Mouse (Mus musculus): Measurements from ENCODE around the gene Ccrl2. TPM values are rescaled to one million over a fixed set of nuclear protein-coding genes. Genes with fewer than 3 reads are reported as not detected.

Gene Ccrl2
- total and polyA plus RNA-seq, 2 experiments from 2014 or later: 0.19 to 1.3 TPM

GRCm38 (mm10) chr9:111085329-111085728 lies 28.0 kb upstream of the Ccrl2 start:
- Histone ChIP-seq H3K4me3 (ENCODE audit: low read depth, low read length) (no peak overlapping the region), H3K27me3 (ENCODE audit: insufficient read depth, low read length) (no peaks in the 10 kb centered on the region), H3K9me3 (ENCODE audit: low read length) (no peaks in the 10 kb centered on the region), H3K36me3 (ENCODE audit: insufficient read depth) (no peaks in the 10 kb centered on the region), H3K4me2 (ENCODE audit: low read depth) (no peak overlapping the region), H3K27ac (ENCODE audit: low read depth, low read length) (no peak overlapping the region), H3K9ac (no peak overlapping the region), H3K4me1 (ENCODE audit: insufficient read depth) (no peaks in the 10 kb centered on the region)
- ATAC-seq (no peak), DNase-seq (no peak)
- WGBS: 64% methylated on average over 4 of the region's 4 CpGs
- no peak for TF ChIP-seq CTCF (IDR thresholded peaks at IDR 0.05; ENCODE audit: low read depth)

GRCm38 (mm10) chr9:111081765-111082164 lies 24.4 kb upstream of the Ccrl2 start:
- 88% methylated on average over 5 of the region's 5 CpGs for WGBS
- Histone ChIP-seq H3K4me2 (ENCODE audit: low read depth) (no peak overlapping the region), H3K27me3 (ENCODE audit: insufficient read depth, low read length) (no peaks in the 10 kb centered on the region), H3K4me1 (ENCODE audit: insufficient read depth) (no peaks in the 10 kb centered on the region), H3K9ac (no peak overlapping the region), H3K4me3 (ENCODE audit: low read depth, low read length) (no peak overlapping the region), H3K9me3 (ENCODE audit: low read length) (no peaks in the 10 kb centered on the region), H3K27ac (ENCODE audit: low read depth, low read length) (no peak overlapping the region), H3K36me3 (ENCODE audit: insufficient read depth) (no peaks in the 10 kb centered on the region)
- no peak for DNase-seq
- no peak for ATAC-seq
- TF ChIP-seq CTCF (IDR thresholded peaks at IDR 0.05; ENCODE audit: low read depth): no peak

GRCm38 (mm10) chr9:111080801-111081200 lies 23.5 kb upstream of the Ccrl2 start:
- no peak for TF ChIP-seq CTCF (IDR thresholded peaks at IDR 0.05; ENCODE audit: low read depth)
- Histone ChIP-seq H3K4me2 (ENCODE audit: low read depth) (no peak overlapping the region), H3K4me3 (ENCODE audit: low read depth, low read length) (no peak overlapping the region), H3K4me1 (ENCODE audit: insufficient read depth) (no peaks in the 10 kb centered on the region), H3K9ac (no peak overlapping the region), H3K27me3 (ENCODE audit: insufficient read depth, low read length) (no peaks in the 10 kb centered on the region), H3K27ac (ENCODE audit: low read depth, low read length) (no peak overlapping the region), H3K9me3 (ENCODE audit: low read length) (no peaks in the 10 kb centered on the region), H3K36me3 (ENCODE audit: insufficient read depth) (no peaks in the 10 kb centered on the region)
- no peak for DNase-seq
- ATAC-seq: no peak
- 94% methylated on average over 8 of the region's 8 CpGs for WGBS

GRCm38 (mm10) chr9:111077745-111078144 lies 20.4 kb upstream of the Ccrl2 start:
- ATAC-seq (no peak), DNase-seq (no peak)
- H3K36me3 ChIP-seq (ENCODE audit: insufficient read depth): no peaks in the 10 kb centered on the region
- H3K4me3 ChIP-seq (ENCODE audit: low read depth, low read length): no peak overlapping the region
- WGBS: 58% methylated on average over 5 of the region's 5 CpGs
- H3K27me3 ChIP-seq (ENCODE audit: insufficient read depth, low read length): no peaks in the 10 kb centered on the region
- no peaks in the 10 kb centered on the region for H3K4me1 ChIP-seq (ENCODE audit: insufficient read depth)
- H3K9ac ChIP-seq: no peak overlapping the region
- no peak overlapping the region for H3K27ac ChIP-seq (ENCODE audit: low read depth, low read length)
- peaks cover 11% of the 10 kb centered on the region; the same call in 1 of the 2 replicates for H3K9me3 ChIP-seq (ENCODE audit: low read length)
- peak; percentile 43 for TF ChIP-seq CTCF (IDR thresholded peaks at IDR 0.05; ENCODE audit: low read depth)
- H3K4me2 ChIP-seq (ENCODE audit: low read depth): no peak overlapping the region

- H3K36me3 ChIP-seq (ENCODE audit: insufficient read depth): no peaks in the 10 kb centered on the region
- H3K27me3 ChIP-seq (ENCODE audit: insufficient read depth, low read length): no peaks in the 10 kb centered on the region
- ATAC-seq: no peak
- no peak overlapping the region for H3K9ac ChIP-seq
- H3K27ac ChIP-seq (ENCODE audit: low read depth, low read length): no peak overlapping the region
- 75% methylated on average over 4 of the region's 4 CpGs for WGBS
- no peak for TF ChIP-seq CTCF (IDR thresholded peaks at IDR 0.05; ENCODE audit: low read depth)
- no peak for DNase-seq
- no peak overlapping the region for H3K4me2 ChIP-seq (ENCODE audit: low read depth)
- no peaks in the 10 kb centered on the region for H3K4me1 ChIP-seq (ENCODE audit: insufficient read depth)
- H3K9me3 ChIP-seq (ENCODE audit: low read length): peaks cover 11% of the 10 kb centered on the region; the same call in 1 of the 2 replicates
- no peak overlapping the region for H3K4me3 ChIP-seq (ENCODE audit: low read depth, low read length)
Measured at GRCm38 (mm10) chr9:111072971-111073370, 15.7 kb upstream of the Ccrl2 start.

- peak; percentile 66 for TF ChIP-seq CTCF (IDR thresholded peaks at IDR 0.05; ENCODE audit: low read depth)
- H3K9ac ChIP-seq: no peak overlapping the region
- WGBS: 67% methylated on average over 7 of the region's 7 CpGs
- H3K4me3 ChIP-seq (ENCODE audit: low read depth, low read length): no peak overlapping the region
- DNase-seq (peak; percentile 43), ATAC-seq (no peak)
- no peaks in the 10 kb centered on the region for H3K4me1 ChIP-seq (ENCODE audit: insufficient read depth)
- H3K36me3 ChIP-seq (ENCODE audit: insufficient read depth): no peaks in the 10 kb centered on the region
- H3K9me3 ChIP-seq (ENCODE audit: low read length): peaks cover 11% of the 10 kb centered on the region; the same call in 1 of the 2 replicates
- no peak overlapping the region for H3K4me2 ChIP-seq (ENCODE audit: low read depth)
- no peak overlapping the region for H3K27ac ChIP-seq (ENCODE audit: low read depth, low read length)
- no peaks in the 10 kb centered on the region for H3K27me3 ChIP-seq (ENCODE audit: insufficient read depth, low read length)
Measured at GRCm38 (mm10) chr9:111072175-111072574, 14.9 kb upstream of the Ccrl2 start.

- Histone ChIP-seq H3K4me2 (ENCODE audit: low read depth) (no peak overlapping the region), H3K9me3 (ENCODE audit: low read length) (peaks cover 11% of the 10 kb centered on the region; the same call in 1 of the 2 replicates), H3K27ac (ENCODE audit: low read depth, low read length) (no peak overlapping the region), H3K36me3 (ENCODE audit: insufficient read depth) (no peaks in the 10 kb centered on the region), H3K4me3 (ENCODE audit: low read depth, low read length) (no peak overlapping the region), H3K27me3 (ENCODE audit: insufficient read depth, low read length) (no peaks in the 10 kb centered on the region), H3K4me1 (ENCODE audit: insufficient read depth) (no peaks in the 10 kb centered on the region), H3K9ac (no peak overlapping the region)
- DNase-seq: no peak
- peak; percentile 58 for TF ChIP-seq CTCF (IDR thresholded peaks at IDR 0.05; ENCODE audit: low read depth)
- no peak for ATAC-seq
- WGBS: 37% methylated on average over 4 of the region's 4 CpGs
Measured at GRCm38 (mm10) chr9:111070546-111070961, 13.2 kb upstream of the Ccrl2 start.
